Mouse (Mus musculus) mouse embryonic stem cell (cell line): Measurements from ENCODE around the gene Fam129b.

Experiments
- in situ Hi-C, 2 experiments: fragments of 300-500 bp; cut with MboI; formaldehyde crosslinking; loops; 1 replicate in 1 of 2; 3 replicates in 1 of 2; pipeline ENCODE4 v1.14.3; 2019 to 2020; ENCODE audit warnings: low sequenced_read_pairs in 2 of 2, low pct_unique_long_range_greater_than_20kb in 1 of 2, mixed read lengths in 1 of 2; ENCODE audit not compliant: unreplicated experiment in 1 of 2

The Fam129b gene

GRCm38 (mm10) chr2:32875675-32876489 is at the start of gene Fam129b:
Gene Fam129b, plus strand, starts transcription at chr2:32876114.
- in situ Hi-C loops = loop anchor here in 1 of 2 experiments (5.0 kb wide), 1 partner anchor 36 kb away; no protein-coding TSS in a partner anchor

DNA sequence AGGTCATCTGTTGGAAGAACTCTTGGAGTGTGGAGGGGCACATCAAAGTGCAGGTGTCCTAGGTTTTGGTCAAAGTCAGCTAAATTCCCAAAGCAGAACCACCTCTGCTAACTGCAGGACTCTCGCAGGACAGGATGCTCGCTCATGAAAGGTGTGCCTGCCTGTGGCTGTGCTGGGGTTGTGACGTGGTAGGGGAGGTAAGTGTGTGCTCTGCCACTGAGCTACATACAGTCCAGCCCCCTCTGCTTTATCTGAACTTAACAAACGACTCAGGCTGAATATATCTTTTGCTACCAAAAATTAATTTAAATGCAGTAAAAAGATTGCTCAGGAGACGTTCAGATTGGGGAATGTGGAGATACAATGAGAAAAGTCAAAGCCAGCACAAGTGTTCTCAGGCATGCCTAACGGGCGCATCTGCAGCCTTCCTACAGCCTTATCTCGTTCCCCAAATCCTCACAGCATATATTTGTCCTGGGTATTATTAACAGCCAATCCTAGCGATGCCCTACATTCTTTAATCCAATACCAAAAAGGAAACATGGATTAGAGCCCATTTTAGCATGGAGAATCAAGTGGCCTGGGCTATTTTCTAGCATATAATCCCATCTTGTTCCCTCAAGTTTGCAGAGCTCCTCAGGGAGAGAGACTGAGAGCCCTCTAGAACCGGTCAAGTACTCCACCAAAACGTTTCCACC is 46.8 kb upstream of the Fam129b start:
- in situ Hi-C loops = no loop called here

DNA sequence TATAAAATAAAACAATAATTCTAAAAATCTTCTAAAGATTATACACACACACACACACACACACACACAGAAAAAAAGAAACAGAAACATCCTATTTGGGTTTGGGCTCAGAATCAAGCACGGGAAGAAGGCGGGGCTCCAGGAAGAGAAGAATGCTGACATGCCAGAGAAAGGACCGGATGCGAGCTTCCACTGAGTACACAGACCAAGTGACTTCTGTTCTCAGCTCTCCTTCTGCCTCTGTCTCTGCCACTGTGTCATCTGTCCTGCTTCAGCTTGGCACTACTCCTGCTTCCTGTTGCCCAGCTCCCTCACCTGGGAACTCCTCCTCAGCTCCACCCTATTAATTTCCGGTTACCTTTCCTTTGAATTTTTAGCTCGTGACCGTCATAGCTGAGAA is 41.4 kb upstream of the Fam129b start:
- in situ Hi-C loops = no loop called here

DNA sequence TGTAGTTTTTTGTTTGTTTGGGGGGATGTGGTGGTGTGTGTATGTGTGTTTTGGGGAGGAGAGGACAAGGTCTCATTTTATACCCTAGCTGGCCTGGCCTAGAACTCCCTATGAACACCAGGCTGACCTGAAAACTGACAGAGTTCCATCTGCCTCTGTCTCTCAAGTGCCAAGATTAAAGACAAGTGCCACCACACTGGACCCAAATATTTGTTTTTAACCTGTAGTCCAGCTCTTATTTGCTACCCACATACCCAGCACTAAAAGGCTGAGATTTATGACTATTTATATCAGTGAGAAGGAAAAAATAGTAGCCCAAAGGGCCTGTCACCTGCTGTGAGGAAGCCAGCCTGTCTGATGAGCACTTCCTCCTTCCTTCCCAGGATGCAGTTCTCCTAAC is 40.3 kb upstream of the Fam129b start:
- in situ Hi-C loops = no loop called here

DNA sequence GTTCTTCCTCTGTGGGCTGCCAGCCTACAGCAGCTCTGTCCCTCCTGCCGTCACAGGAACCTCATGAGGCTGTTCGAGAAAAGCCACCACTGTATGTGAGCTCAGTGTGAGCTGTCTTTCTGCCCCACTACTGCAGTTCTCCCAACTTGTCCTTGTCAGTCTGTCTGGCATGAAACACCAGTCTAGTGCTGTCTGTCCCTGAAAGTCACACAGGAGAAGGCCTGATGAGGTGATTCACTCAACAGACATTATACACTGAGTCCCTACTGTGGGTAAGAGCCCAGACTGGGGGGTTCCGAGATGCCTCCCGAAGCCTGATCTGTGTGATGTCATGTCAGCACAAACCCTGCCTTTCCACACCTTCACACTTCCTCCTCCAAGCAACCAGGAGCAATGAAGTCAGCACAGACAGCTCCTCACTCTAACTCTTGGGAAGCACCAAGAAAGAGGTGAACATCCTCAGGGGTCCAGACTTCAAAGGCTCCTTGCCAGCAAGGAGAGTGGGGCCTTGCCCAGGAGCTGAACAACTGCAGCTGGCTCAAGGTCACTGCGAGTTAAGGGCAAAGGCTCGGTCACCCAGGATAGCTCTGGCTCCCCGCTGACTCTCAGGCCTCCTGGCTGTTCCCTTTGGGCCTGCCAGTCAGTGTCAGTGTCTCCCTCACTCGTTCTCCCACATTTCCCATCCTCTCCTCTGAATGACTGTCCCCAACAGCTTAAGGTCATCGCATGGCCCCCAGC is 37.6 kb upstream of the Fam129b start:
- in situ Hi-C loops = no loop called here

DNA sequence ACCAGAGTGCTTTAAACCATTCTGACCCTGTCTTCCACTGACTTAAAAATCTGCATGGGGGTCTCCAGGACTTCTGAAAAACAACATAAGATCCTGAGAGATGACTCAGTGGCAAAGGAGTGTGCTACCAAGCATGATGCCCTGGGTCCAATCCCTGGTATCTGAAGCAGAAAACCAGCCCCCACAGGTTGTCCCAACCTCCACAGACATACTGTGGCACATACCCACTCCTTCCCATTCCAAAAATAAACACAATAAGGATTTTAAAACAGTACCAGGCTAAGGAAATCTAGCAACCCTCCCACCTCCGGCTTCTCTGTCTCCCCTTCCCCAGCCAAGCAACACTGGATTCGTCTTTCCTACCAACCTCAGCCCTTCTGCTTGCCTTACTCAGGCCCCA is 36.7 kb upstream of the Fam129b start:
- in situ Hi-C loops = no loop called here

- in situ Hi-C loops = no loop called here
Observed at GRCm38 (mm10) chr2:32841099-32841498, 34.8 kb upstream of the Fam129b start.

DNA sequence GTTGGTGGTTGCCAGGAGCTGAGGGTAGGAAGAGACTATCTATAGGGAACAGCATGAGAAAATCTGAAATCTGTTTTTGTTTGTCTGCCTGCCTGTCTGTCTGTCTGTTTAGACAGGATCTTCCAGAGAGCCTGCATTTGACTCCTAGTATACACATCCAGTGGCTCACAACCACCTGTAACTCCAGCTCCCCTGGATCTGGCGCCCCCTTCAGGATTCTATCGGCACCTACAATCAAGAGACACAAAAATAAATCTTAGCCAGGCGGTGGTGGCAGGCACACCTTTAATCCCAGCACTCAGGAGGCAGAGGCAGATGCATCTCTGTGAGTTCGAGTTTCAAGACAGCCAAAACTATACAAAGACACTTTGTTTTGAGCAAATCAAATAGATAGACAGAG is 33.4 kb upstream of the Fam129b start:
- in situ Hi-C loops = no loop called here

- in situ Hi-C loops = no loop called here
Observed at GRCm38 (mm10) chr2:32845572-32846100, 30.3 kb upstream of the Fam129b start.

- in situ Hi-C loops = no loop called here
Observed at GRCm38 (mm10) chr2:32846101-32846804, 29.7 kb upstream of the Fam129b start.

DNA sequence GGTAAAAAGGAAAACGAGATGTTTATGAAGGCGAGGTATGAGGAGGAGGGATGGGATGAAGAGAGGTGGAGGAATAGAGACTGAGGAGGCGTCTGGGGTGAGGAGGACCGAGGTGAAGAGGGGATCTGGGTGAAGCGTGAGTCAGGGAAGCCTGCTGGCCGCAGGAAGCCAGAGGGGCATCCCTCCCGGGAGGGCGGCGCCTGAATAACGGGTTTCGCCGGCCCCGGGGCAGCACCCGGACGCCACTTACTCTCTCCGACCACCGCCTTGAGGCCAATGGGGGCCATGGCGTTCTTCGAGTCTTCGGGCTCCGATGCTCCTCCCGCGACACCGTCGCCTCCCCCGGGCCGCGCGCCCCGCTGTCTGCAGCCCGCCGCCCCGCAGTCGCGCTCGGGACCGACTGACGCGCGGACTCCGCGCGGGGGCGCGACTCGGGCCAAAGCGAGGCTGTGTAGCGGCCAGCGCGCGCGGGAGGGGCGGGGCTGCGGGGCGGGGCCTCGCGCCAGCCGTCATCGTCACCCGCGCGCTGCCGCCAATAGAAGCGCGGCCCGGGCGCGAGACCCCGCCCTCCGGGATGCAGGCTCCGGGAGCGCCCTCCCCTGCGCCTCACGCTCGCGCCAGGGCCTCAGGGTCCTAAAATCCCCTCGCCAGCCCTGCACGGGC is 29.0 kb upstream of the Fam129b start, which contains the start of gene Stxbp1:
Stxbp1 (minus strand) TSS at position 441 of the 663 bp plus-strand sequence.
- in situ Hi-C loops = no loop called here

DNA sequence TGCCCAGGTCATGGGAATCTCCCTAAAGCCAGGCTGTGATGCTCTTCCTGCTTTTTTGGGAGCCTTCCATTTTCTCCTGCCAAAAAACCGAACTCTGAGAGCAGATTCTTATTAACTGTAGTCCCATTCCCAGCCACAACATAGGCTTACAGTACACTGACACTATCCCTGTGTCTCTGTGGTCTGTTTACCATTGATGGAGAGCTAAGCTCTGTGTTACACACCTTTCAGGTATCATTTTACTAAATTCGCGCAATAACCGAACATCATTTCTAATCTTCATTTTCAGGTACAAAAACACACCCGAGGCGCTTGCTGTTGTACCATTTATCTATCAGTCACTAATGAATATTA is 28.5 kb upstream of the Fam129b start:
- in situ Hi-C loops = no loop called here

DNA sequence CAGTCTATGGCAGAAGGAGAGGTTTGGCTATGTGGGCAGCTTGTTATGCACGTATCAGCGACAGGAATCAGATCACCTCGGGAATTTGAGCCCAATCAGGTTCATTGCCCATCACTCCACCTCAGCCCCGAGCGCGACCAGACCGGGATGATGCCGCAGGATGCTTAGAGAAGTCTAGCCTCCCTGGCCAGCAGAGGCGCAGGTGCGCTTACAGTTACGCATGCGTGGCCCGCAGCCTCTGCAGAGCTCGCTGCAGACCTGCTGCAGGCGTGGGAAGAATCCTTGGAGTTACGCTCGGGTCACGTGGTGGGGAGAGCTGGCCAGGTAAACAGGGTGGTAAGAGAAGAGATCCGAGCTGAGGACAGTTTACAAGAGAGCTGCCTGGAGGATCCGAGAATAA is 23.8 kb upstream of the Fam129b start:
- in situ Hi-C loops = loop anchor here (5.0 kb wide), 2 partner anchors 70 to 75 kb away; partner anchors contain the start of genes Cfap157 (in 1 of the 2), Ptrh1 (in 1 of the 2) and Ttc16 (in 1 of the 2)

DNA sequence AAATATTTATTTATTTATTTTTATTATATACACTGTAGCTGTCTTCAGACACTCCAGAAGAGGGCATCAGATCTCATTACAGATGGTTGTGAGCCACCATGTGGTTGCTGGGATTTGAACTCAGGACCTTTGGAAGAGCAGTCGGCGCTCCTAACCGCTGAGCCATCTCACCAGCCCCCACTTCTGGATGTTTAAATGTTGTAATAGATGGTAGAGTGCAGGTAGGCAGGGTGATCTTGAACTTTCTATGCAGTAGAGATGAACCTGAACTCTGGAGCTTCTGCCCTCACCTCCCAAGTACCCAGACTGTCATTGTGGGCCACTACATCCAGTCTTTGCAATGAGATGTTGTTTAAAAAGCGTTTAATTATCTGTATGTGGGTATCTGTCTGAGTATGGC is 22.2 kb upstream of the Fam129b start:
- in situ Hi-C loops = loop anchor here (5.0 kb wide), 2 partner anchors 71 to 76 kb away; partner anchors contain the start of genes Cfap157 (in 1 of the 2), Ptrh1 (in 1 of the 2) and Ttc16 (in 1 of the 2)

GRCm38 (mm10) chr2:32854206-32854605 is 21.7 kb upstream of the Fam129b start:
- in situ Hi-C loops = loop anchor here (5.0 kb wide), 2 partner anchors 72 to 77 kb away; partner anchors contain the start of genes Cfap157 (in 1 of the 2), Ptrh1 (in 1 of the 2) and Ttc16 (in 1 of the 2)

- in situ Hi-C loops = no loop called here
Observed at GRCm38 (mm10) chr2:32855046-32855785, 20.7 kb upstream of the Fam129b start.
